Mouse (Mus musculus) heart, postnatal 0 days (tissue): ENCODE measurements around the gene Gm9821.

Source experiments
- CTCF ChIP-seq: IDR thresholded peaks from 2 replicates; pipeline ENCODE4 v1.5.1; 2016; ENCODE audit warnings: antibody characterized with exemption, control low read depth, low read depth
- EP300 ChIP-seq: IDR thresholded peaks from 2 replicates; pipeline ENCODE4 v1.6.1; 2016; ENCODE audit warnings: antibody characterized with exemption, low read depth

DNA sequence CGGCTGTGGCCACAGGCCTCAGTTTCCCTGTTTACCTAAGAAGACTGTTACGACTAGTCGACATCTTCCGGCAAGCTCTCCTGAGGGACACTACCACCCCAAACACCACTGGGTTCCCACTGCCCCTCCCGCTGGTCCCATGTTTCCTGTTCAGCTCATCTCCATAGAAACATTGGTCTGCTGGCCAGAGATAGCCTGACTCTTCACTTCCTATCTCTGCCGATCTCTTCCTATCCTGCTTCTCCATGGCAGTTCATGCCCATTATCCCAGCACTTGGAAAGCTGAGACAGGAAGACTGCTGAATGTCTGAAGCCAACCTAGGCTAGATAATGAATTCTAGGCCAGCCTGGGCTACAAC lies 2.6 kb downstream of the Gm9821 start:
- TF ChIP-seq CTCF (no peak), EP300 (no peak)
